Mouse (Mus musculus) intestine, postnatal 0 days (tissue): ENCODE results near the gene Nup107. TPM values are rescaled to one million over a fixed set of nuclear protein-coding genes. Genes with fewer than 3 reads are reported as not detected.
A peak's percentile ranks its signal among the peaks of the same experiment; 100 is the strongest.

Source experiments
- ATAC-seq: fragments of 200-750 bp; cut with Nextera tagmentation; 2 replicates; pipeline ENCODE4 v1.8.0; 2017; ENCODE audit warnings: mild to moderate bottlenecking, moderate TSS enrichment, moderate library complexity
- H3K27ac ChIP-seq: fragments of 300-500 bp; sonication (generic); 2 replicates; pipeline ENCODE4 v1.5.1; 2014; ENCODE audit warnings: mild to moderate bottlenecking, low read depth, low read length, moderate library complexity
- H3K27me3 ChIP-seq: fragments of 300-500 bp; sonication (generic); replicated peaks from 2 replicates; pipeline ENCODE4 v1.6.1; 2014; ENCODE audit warnings: low read length, mixed read lengths; ENCODE audit not compliant: control insufficient read depth, insufficient read depth
- H3K36me3 ChIP-seq: fragments of 300-500 bp; sonication (generic); 2 replicates; pipeline ENCODE4 v1.6.1; 2014; ENCODE audit warnings: mild to moderate bottlenecking, moderate library complexity; ENCODE audit not compliant: control insufficient read depth, insufficient read depth
- H3K4me1 ChIP-seq: fragments of 300-500 bp; sonication (generic); replicated peaks from 2 replicates; pipeline ENCODE4 v1.6.1; 2014; ENCODE audit warnings: antibody characterized with exemption, low read length, mixed read lengths; ENCODE audit not compliant: control insufficient read depth, insufficient read depth
- H3K4me2 ChIP-seq: fragments of 300-500 bp; sonication (generic); replicated peaks from 2 replicates; pipeline ENCODE4 v1.6.1; 2014; ENCODE audit warnings: low read depth, mild to moderate bottlenecking, moderate library complexity
- H3K4me3 ChIP-seq: fragments of 300-500 bp; sonication (generic); 2 replicates; pipeline ENCODE4 v1.5.1; 2014; ENCODE audit warnings: low read depth, low read length
- H3K9ac ChIP-seq: fragments of 300-500 bp; sonication (generic); 2 replicates; pipeline ENCODE4 v1.6.1; 2014; ENCODE audit warnings: mild to moderate bottlenecking, low read depth, low read length
- H3K9me3 ChIP-seq: fragments of 300-500 bp; sonication (generic); 2 replicates; pipeline ENCODE4 v1.6.1; 2016; ENCODE audit warnings: mixed run types; ENCODE audit not compliant: control insufficient read depth
- CTCF ChIP-seq: sonication (generic); IDR thresholded peaks from 2 replicates; pipeline ENCODE4 v1.5.1; 2016; ENCODE audit warnings: low read depth, mild to moderate bottlenecking, control low read depth, antibody characterized with exemption, moderate library complexity
- WGBS: fragments of 180-500 bp; shearing (Covaris S2); extraction: QIAGEN DNeasy Blood & Tissue Kit; methylation state at CpG from one replicate; pipeline ENCODE4 v1.1.7; 2014; 5-methylcytosine and 5-hydroxymethylcytosine counted together
- polyA plus RNA-seq: library from polyadenylated mRNA; unstranded; fragments of >200 nt; fragmentation: Nextera tagmentation; extraction: Ambion mirVana; gene quantifications from 2 replicates; pipeline ENCODE4 v1.2.1, GENCODE M21; 2015

Nup107 gene
- polyA plus RNA-seq, 1 experiment from 2014 or later = 16.2 TPM

DNA sequence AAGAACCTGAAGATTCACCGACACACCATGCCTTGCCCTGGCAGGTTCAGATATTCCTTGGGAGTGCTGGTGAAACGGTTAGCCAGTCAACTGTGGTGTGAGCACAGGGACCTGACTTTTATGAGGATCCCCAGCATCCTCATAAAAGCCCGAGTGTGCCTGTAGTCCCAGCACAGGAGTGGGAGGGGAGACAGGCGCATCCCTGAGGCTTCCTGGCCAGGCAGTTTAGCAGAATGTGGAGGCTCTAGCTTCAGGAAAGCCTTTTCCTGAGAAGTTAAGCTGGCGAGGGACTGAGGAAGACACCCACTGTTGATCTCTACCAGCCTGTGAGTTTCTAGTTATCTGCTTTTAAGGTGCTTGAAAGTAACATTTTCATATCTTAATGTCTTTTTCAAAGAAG, 42.9 kb upstream of the Nup107 start:
- 64% methylated on average over 5 of the region's 5 CpGs for WGBS
- no peak overlapping the region for H3K27ac ChIP-seq
- TF ChIP-seq CTCF = no peak
- no peak overlapping the region for H3K9ac ChIP-seq
- H3K27me3 ChIP-seq = no peaks in the 10 kb centered on the region
- ATAC-seq = no peak
- no peak overlapping the region for H3K4me3 ChIP-seq
- no peak overlapping the region for H3K4me2 ChIP-seq
- H3K9me3 ChIP-seq = no peaks in the 10 kb centered on the region
- no peaks in the 10 kb centered on the region for H3K36me3 ChIP-seq
- H3K4me1 ChIP-seq = 0 out of 2 replicates have a peak, but pooled peaks cover 2% of the 10 kb centered on the region

- Histone ChIP-seq H3K9ac (no peak overlapping the region), H3K9me3 (no peaks in the 10 kb centered on the region), H3K27ac (no peak overlapping the region), H3K4me1 (0 out of 2 replicates have a peak, but pooled peaks cover 2% of the 10 kb centered on the region), H3K27me3 (no peaks in the 10 kb centered on the region), H3K36me3 (no peaks in the 10 kb centered on the region), H3K4me2 (no peak overlapping the region), H3K4me3 (no peak overlapping the region)
- WGBS = 75% methylated on average over 3 of the region's 3 CpGs
- no peak for TF ChIP-seq CTCF
- ATAC-seq = no peak
These were observed 38.3 kb upstream of the Nup107 start for GRCm38 (mm10) chr10:117830797-117831196.

- no peak overlapping the region for H3K4me2 ChIP-seq
- TF ChIP-seq CTCF = no peak
- no peaks in the 10 kb centered on the region for H3K9me3 ChIP-seq
- no peak overlapping the region for H3K4me3 ChIP-seq
- no peak overlapping the region for H3K27ac ChIP-seq
- H3K36me3 ChIP-seq = no peaks in the 10 kb centered on the region
- no peaks in the 10 kb centered on the region for H3K27me3 ChIP-seq
- 82% methylated on average over 7 of the region's 7 CpGs for WGBS
- H3K4me1 ChIP-seq = 0 out of 2 replicates have a peak, but pooled peaks cover 6% of the 10 kb centered on the region
- H3K9ac ChIP-seq = no peak overlapping the region
- no peak for ATAC-seq
These were observed 37.1 kb upstream of the Nup107 start for GRCm38 (mm10) chr10:117829472-117830155.

GRCm38 (mm10) chr10:117829022-117829421, 36.5 kb upstream of the Nup107 start:
- TF ChIP-seq CTCF = no peak
- Histone ChIP-seq H3K27ac (no peak overlapping the region), H3K27me3 (no peaks in the 10 kb centered on the region), H3K4me2 (no peak overlapping the region), H3K9me3 (no peaks in the 10 kb centered on the region), H3K36me3 (no peaks in the 10 kb centered on the region), H3K9ac (no peak overlapping the region), H3K4me3 (no peak overlapping the region), H3K4me1 (0 out of 2 replicates have a peak, but pooled peaks cover 6% of the 10 kb centered on the region)
- WGBS = 51% methylated on average over 4 of the region's 4 CpGs
- no peak for ATAC-seq

- Histone ChIP-seq H3K9me3 (no peaks in the 10 kb centered on the region), H3K4me2 (0 out of 2 replicates have a peak overlapping the region, but pooled peaks have one; percentile 4), H3K9ac (no peak overlapping the region), H3K36me3 (peaks cover 4% of the 10 kb centered on the region; the same call in 1 of the 2 replicates), H3K27ac (no peak overlapping the region), H3K4me3 (no peak overlapping the region), H3K4me1 (0 out of 2 replicates have a peak, but pooled peaks cover 6% of the 10 kb centered on the region), H3K27me3 (no peaks in the 10 kb centered on the region)
- 40% methylated on average over 4 of the region's 4 CpGs for WGBS
- no peak for TF ChIP-seq CTCF
- no peak for ATAC-seq
These were observed 36.0 kb upstream of the Nup107 start for GRCm38 (mm10) chr10:117828536-117828935.

- Histone ChIP-seq H3K36me3 (peaks cover 34% of the 10 kb centered on the region), H3K27ac (peak overlapping the region; percentile 61), H3K27me3 (no peaks in the 10 kb centered on the region), H3K4me1 (0 out of 2 replicates have a peak, but pooled peaks cover 4% of the 10 kb centered on the region), H3K9ac (no peak overlapping the region), H3K9me3 (no peaks in the 10 kb centered on the region), H3K4me2 (0 out of 2 replicates have a peak overlapping the region, but pooled peaks have one; percentile 18), H3K4me3 (no peak overlapping the region)
- TF ChIP-seq CTCF = no peak
- WGBS = 28% methylated on average over 4 of the region's 4 CpGs
- ATAC-seq = peak; percentile 75
These were observed 32.1 kb upstream of the Nup107 start for GRCm38 (mm10) chr10:117824647-117825046.
